Mouse (Mus musculus) layer of hippocampus, adult 6 months (tissue): ENCODE results near the gene Gm4307. TPM values are rescaled to one million over a fixed set of nuclear protein-coding genes. Genes with fewer than 3 reads are reported as not detected.

Source experiments
- long read RNA-seq, 2 experiments: library from polyadenylated mRNA; unstranded; transcript quantifications; one replicate each; pipeline ENCODE4 v2.0.0; 2019 to 2020
- polyA plus RNA-seq: library from polyadenylated mRNA; unstranded; fragments of <200 nt; fragmentation: Nextera tagmentation; gene quantifications from 2 replicates; pipeline ENCODE4 v1.2.3, GENCODE M21; 2021

Gm4307 gene
- polyA plus RNA-seq, result not detected in 2 replicates
- long read RNA-seq, experiment 1, result 0 reads
- long read RNA-seq, experiment 2, result 0 reads

GRCm38 (mm10) chr10:100361038-100361437 lies at the start of gene Gm4307:
Gene Gm4307 (plus strand): TSS chr10:100361338.

GRCm38 (mm10) chr10:100335376-100335775 lies 25.8 kb upstream of the Gm4307 start, which contains the start of gene Gm4301:
Gene Gm4301 (plus strand): TSS chr10:100335676.

GRCm38 (mm10) chr10:100340536-100340935 lies 20.6 kb upstream of the Gm4307 start, which contains the start of gene Gm4302:
Gene Gm4302 (plus strand): TSS chr10:100340836.

GRCm38 (mm10) chr10:100345672-100346071 lies 15.5 kb upstream of the Gm4307 start, which contains the start of gene Gm4303:
Gene Gm4303 (plus strand): TSS chr10:100345972.

GRCm38 (mm10) chr10:100350793-100351192 lies 10.3 kb upstream of the Gm4307 start, which contains the start of gene Gm4305:
Gene Gm4305 (plus strand): TSS chr10:100351093.

GRCm38 (mm10) chr10:100382460-100382859 lies 21.3 kb downstream of the Gm4307 start, which contains the start of gene Gm4312:
Gene Gm4312 (minus strand): TSS chr10:100382560.

Other genes with a start within 250 kb of the Gm4307 start
- gene Gm4301, start 25.7 kb upstream of the Gm4307 start, polyA plus RNA-seq, result not detected in 2 replicates
- gene Gm4302, start 20.5 kb upstream of the Gm4307 start, polyA plus RNA-seq, result not detected in 2 replicates
- not detected in 2 replicates for gene Gm4303, start 15.4 kb upstream of the Gm4307 start, polyA plus RNA-seq
- gene Gm4305, start 10.2 kb upstream of the Gm4307 start, polyA plus RNA-seq, result not detected in 2 replicates
- gene Gm4312, start 21.2 kb downstream of the Gm4307 start, polyA plus RNA-seq, result not detected in 2 replicates
- 5.2 and 7.5 TPM in 2 replicates for gene Tmtc3, start 126.0 kb downstream of the Gm4307 start, polyA plus RNA-seq
- gene Cep290, start 126.2 kb downstream of the Gm4307 start, polyA plus RNA-seq, result 3.3 and 4.0 TPM in 2 replicates
- gene 4930430F08Rik, start 229.1 kb downstream of the Gm4307 start, polyA plus RNA-seq, result 16.8 and 20.6 TPM in 2 replicates
- gene 1700017N19Rik, start 229.1 kb downstream of the Gm4307 start, polyA plus RNA-seq, result not detected in 2 replicates